Mouse (Mus musculus) olfactory bulb, adult 2 months (tissue): ENCODE results near the gene Kalrn. TPM values are rescaled to one million over a fixed set of nuclear protein-coding genes. Genes with fewer than 3 reads are reported as not detected.

Experiments
- H3K27ac ChIP-seq: fragments of 200-500 bp; 2 replicates; pipeline ENCODE4 v1.5.1; 2012; ENCODE audit warnings: low read depth, low read length; ENCODE audit not compliant: insufficient read depth
- H3K4me1 ChIP-seq: fragments of 200-500 bp; 2 replicates; pipeline ENCODE4 v1.6.1; 2012; ENCODE audit warnings: low read length; ENCODE audit not compliant: control insufficient read depth, insufficient read depth
- H3K4me3 ChIP-seq: fragments of 200-500 bp; 2 replicates; pipeline ENCODE4 v1.5.1; 2012; ENCODE audit warnings: mild to moderate bottlenecking, low read depth, low read length, moderate library complexity; ENCODE audit not compliant: insufficient read depth
- CTCF ChIP-seq: fragments of 200-500 bp; IDR thresholded peaks from 2 replicates; pipeline ENCODE4 v1.5.1; 2012; ENCODE audit warnings: low read depth, mild to moderate bottlenecking, low read length, moderate library complexity; ENCODE audit not compliant: insufficient read depth
- POLR2A ChIP-seq: fragments of 200-500 bp; IDR thresholded peaks from 2 replicates; pipeline ENCODE4 v1.6.1; 2012; ENCODE audit warnings: mild to moderate bottlenecking, low read depth, low read length, moderate library complexity; ENCODE audit not compliant: insufficient read depth
- WGBS: fragments of 180-500 bp; shearing (Covaris S2); methylation state at CpG from one replicate; pipeline ENCODE4 v1.1.7; 2018; 5-methylcytosine and 5-hydroxymethylcytosine counted together
- polyA plus RNA-seq: library from polyadenylated mRNA; stranded (reverse); fragments of >200 nt; gene quantifications from 2 replicates; pipeline ENCODE4 v1.2.4, GENCODE M21; 2012; ENCODE audit warnings: low replicate concordance; ENCODE audit not compliant: missing spikeins, insufficient read depth, insufficient read length

The Kalrn gene
- polyA plus RNA-seq, 1 experiment: 153 TPM

DNA sequence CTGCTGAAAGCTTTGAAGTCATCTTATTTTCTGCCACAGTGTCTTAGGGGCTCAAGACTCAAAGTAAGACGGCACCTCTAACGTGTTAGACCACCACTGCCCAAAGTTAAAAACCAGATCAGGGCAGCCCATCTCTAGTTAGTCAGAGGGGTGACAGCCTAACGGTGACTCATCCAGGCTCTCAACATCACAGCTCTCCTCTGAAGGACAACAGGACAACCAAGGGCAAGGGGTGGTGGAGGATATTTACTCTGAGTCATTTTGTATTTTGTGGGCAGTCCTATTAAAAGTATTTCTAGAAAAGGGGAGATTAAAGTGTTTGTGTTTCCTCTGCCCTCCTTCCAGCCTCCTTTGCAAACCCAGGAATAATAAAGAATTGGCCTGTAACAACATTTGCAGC is 88.4 kb downstream of the Kalrn start:
- Histone ChIP-seq H3K27ac (peak overlapping the region; percentile 87), H3K4me3 (no peak overlapping the region)

DNA sequence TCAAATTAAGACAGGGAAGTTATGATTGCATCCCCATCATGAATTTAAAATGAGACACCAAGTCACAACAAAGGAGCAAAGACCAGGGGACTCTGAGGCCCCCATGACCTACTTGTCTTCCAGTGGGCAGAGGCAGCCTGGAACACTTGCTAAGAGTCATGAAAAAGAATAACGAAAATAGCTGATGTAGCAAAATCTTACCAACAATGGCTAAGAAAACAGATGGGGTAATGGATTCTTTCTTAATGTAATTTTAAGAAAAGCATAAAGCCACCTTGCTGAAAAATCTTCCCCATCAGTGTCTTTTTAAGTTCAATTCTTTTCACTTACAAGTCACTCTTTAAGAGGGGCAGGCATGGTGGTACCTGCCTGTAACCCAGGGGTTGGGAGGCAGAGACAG is 89.1 kb downstream of the Kalrn start:
- Histone ChIP-seq H3K27ac (no peak overlapping the region), H3K4me1 (peaks cover 19% of the 10 kb centered on the region), H3K4me3 (no peak overlapping the region)
- TF ChIP-seq CTCF (no peak), POLR2A (no peak)
- 72% methylated on average over 1 of the region's 1 CpGs for WGBS

More for the DNA sequence above, 88.4 kb downstream of the Kalrn start:
- 49% methylated on average over 3 of the region's 3 CpGs for WGBS
- TF ChIP-seq CTCF (no peak), POLR2A (no peak)
- peaks cover 20% of the 10 kb centered on the region for H3K4me1 ChIP-seq

GRCm38 (mm10) chr16:34483716-34484115 is 89.6 kb downstream of the Kalrn start:
- Histone ChIP-seq H3K27ac (no peak overlapping the region), H3K4me3 (no peak overlapping the region), H3K4me1 (peaks cover 17% of the 10 kb centered on the region)
- 88% methylated on average over 6 of the region's 6 CpGs for WGBS
- TF ChIP-seq POLR2A (no peak), CTCF (no peak)

- no peak for TF ChIP-seq POLR2A
- TF ChIP-seq CTCF: no peak
- H3K4me3 ChIP-seq: no peak overlapping the region
- H3K4me1 ChIP-seq: peaks cover 47% of the 10 kb centered on the region
- H3K27ac ChIP-seq: peak overlapping the region; percentile 20; the same call in 1 of the 2 replicates
- 57% methylated on average over 4 of the region's 4 CpGs for WGBS
Observed at GRCm38 (mm10) chr16:34474741-34475140, 98.6 kb downstream of the Kalrn start.

DNA sequence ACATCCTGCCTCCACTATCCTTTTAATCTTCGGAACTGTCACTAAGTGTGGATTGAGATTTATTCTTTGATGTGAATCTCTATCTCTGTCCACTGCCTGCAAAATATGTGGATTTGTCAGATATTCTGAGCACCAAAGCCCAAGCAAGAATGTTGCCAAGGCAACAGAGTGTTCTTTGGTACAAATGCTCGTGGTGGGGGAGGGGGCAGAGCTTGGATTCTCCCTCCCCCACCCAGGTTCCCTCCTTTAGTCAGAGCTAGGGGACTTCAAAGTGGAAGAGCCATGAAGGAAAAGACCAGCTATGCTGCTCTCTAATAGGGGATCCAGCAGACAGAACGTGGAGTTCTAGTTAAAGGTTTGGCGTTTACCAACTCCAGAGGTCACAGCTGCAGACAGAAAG is 99.4 kb downstream of the Kalrn start:
- TF ChIP-seq CTCF (no peak), POLR2A (no peak)
- Histone ChIP-seq H3K4me3 (no peak overlapping the region), H3K4me1 (peaks cover 55% of the 10 kb centered on the region), H3K27ac (peak overlapping the region; percentile 78)
- whole genome bisulfite sequencing: 42% methylated on average over 4 of the region's 4 CpGs

DNA sequence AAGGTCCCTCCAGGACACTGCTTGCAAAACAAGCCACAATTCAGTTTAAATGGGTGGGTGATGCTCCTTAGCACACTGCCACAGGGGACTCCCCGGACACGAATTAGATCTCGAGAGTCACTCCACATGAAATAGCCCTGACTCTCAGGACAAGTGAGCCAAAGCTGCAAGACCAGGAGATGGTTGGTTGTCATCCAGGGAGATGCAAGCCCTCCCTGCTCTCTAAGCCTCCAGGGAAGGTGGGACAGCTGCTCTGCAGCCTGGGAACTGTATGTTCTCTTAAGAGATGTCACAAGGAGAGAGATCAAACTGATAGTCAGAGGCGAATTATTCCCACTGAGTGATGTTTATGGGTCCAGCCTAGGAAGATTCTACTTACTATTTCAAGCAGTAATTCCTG is 101.9 kb downstream of the Kalrn start:
- Histone ChIP-seq H3K27ac (peak overlapping the region; percentile 98), H3K4me1 (peaks cover 57% of the 10 kb centered on the region), H3K4me3 (no peak overlapping the region)
- TF ChIP-seq POLR2A (no peak), CTCF (no peak)
- 50% methylated on average over 4 of the region's 4 CpGs for WGBS

DNA sequence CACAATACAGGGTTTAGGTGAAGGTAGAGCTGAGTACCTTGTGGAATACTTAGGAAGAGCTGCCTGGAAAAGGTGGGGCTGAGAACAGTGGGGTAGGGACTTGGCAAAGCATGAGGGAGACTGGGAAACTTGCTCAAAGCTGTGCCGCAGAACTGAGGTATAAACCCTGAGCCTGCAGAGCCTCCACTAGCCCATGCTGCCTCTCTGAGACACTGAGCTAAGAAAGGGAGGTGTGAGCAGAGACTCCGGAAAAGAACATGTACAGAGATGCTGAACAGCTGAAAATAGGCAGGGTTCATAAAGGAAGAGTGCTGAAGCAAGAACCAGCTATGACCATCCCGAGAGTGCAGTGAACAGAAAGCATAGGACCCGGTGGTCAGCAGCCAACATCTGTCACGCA is 103.0 kb downstream of the Kalrn start:
- Histone ChIP-seq H3K4me1 (peaks cover 57% of the 10 kb centered on the region), H3K27ac (peak overlapping the region; percentile 98), H3K4me3 (no peak overlapping the region)
- TF ChIP-seq CTCF (no peak), POLR2A (no peak)
- 44% methylated on average over 5 of the region's 5 CpGs for WGBS

DNA sequence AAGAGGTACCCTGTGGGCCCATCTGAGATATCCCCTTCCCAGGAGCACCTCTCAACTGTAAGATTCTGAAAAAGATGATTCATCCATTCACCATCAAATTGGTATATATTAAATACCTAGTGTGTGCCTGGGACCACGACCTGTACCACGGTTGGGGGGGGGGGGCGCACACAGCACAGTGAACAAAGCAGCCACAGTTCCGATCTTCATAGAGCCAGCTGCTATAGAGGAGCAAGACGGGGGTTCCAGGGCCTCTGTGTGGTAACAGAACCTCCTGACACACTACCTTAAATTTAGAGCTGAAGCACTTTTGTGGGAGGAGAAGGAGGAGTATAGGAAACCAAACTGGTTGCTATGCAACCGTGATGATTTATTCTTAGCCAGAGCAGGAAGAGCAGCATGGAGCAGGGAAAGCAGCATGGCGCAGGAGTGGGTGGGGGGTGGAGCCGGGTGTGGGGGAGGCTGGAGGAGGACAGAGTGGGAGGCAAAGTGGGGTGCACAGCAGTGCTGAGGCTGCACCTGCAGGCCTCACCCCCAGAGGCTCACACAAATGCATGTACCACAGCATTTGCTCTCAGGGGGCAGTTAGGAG is 104.0 kb downstream of the Kalrn start:
- TF ChIP-seq POLR2A (no peak), CTCF (no peak)
- Histone ChIP-seq H3K27ac (peak overlapping the region; percentile 98), H3K4me3 (no peak overlapping the region), H3K4me1 (peaks cover 58% of the 10 kb centered on the region)
- 20% methylated on average over 8 of the region's 8 CpGs for WGBS

GRCm38 (mm10) chr16:34466649-34467048 is 106.7 kb downstream of the Kalrn start:
- TF ChIP-seq CTCF (no peak), POLR2A (no peak)
- peaks cover 39% of the 10 kb centered on the region for H3K4me1 ChIP-seq
- H3K4me3 ChIP-seq: no peak overlapping the region
- 19% methylated on average over 4 of the region's 4 CpGs for WGBS
- H3K27ac ChIP-seq: peak overlapping the region; percentile 98; the same call in 1 of the 2 replicates
